Mouse (Mus musculus) pancreas, adult 10 weeks (tissue): ENCODE data around the gene H2-DMa. TPM values are rescaled to one million over a fixed set of nuclear protein-coding genes. Genes with fewer than 3 reads are reported as not detected.

ENCODE experiments used
- polyA plus RNA-seq: library from polyadenylated mRNA; stranded (reverse); fragments of 350-450 nt; fragmentation: Illumina TruSeq; extraction: RNeasy Lipid Tissue Mini Kit (QIAGEN cat#74804); gene quantifications from one replicate; pipeline ENCODE4 v1.2.3, GENCODE M21; 2015; ENCODE audit warnings: low read depth, low replicate concordance; ENCODE audit not compliant: insufficient read depth

H2-DMa gene
- 2.6 TPM for polyA plus RNA-seq

DNA sequence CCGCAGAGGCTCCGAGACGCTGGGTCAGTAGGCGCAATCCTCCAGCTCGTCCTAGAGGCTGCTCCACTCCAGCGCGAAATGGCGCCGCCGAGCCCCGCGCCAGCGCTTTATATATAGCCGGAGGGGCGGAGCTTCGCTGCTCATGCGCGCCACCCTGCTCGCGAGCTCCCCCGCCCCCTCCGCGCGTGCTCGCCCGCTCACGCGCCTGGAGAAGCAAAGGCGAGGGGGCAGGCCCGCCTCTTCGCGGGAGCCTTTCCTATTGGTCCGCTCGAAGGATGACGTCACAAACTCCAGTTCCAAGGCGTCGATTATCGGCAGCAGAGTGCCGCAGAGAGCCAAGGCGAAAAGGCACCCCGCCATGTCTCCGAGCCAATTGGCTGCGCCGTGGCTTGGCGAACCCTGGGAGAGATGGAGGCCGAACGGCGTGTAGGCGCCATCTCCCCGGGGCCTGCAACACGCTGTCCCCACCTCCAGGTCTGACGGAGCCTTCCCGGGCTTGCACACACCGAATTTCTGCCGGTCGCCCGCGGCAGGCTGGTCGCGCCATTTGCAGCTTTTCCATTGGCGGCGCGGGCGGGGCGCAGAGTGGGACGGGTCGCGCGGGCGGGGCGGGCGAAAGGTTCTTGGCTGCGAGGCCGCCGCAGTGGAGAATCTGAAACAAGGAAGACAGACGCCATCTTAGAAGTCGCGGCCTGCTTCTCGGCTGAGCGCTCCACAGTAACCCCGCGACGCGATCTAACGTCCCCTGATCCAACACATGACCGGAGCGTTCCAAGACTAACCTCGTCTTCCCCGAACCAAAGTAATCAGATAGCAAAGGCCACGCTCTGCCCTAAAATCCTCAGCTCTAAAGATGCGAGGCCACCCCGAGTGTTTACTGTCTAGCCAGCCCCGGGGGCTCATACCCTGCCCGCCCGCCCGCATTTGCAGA is at the start of gene H2-DMa:
H2-DMa (plus strand) TSS at position 293 of the 931 bp plus-strand sequence.

DNA sequence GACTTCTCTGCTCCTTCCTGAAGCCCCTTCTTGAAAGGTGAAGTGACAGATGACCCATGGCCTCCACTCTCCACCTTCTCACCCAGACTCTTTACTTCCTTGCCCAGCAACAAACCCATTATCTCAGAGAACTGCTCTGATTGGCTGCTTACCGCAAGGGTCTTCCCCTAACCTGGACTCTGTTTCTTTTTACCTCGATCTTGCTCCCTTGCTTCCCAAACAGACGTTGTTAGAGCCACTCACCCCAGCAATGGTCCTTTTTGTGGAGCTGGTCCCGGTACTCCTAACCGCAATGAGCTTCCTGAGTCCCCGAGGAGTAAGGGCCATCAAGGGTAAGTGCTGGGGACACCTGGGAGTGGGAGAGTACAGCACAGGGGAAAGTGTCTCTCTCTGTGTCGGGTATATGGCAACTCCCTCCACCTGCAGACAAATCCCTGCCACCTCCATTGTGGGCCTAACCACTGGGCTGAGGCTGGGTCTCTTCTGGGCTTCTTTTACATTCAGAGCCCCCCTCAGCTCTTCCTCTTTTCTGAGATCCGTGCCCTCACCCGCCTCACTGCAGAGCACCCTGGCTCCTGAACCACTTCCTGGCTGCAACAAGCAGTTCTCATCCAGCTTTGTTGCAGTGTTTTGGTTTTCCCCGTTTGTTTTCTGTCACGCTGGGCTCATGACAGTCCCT is 27.0 kb upstream of the H2-DMa start, which contains the start of gene H2-Oa:
H2-Oa (plus strand) TSS at position 144 of the 679 bp plus-strand sequence.

DNA sequence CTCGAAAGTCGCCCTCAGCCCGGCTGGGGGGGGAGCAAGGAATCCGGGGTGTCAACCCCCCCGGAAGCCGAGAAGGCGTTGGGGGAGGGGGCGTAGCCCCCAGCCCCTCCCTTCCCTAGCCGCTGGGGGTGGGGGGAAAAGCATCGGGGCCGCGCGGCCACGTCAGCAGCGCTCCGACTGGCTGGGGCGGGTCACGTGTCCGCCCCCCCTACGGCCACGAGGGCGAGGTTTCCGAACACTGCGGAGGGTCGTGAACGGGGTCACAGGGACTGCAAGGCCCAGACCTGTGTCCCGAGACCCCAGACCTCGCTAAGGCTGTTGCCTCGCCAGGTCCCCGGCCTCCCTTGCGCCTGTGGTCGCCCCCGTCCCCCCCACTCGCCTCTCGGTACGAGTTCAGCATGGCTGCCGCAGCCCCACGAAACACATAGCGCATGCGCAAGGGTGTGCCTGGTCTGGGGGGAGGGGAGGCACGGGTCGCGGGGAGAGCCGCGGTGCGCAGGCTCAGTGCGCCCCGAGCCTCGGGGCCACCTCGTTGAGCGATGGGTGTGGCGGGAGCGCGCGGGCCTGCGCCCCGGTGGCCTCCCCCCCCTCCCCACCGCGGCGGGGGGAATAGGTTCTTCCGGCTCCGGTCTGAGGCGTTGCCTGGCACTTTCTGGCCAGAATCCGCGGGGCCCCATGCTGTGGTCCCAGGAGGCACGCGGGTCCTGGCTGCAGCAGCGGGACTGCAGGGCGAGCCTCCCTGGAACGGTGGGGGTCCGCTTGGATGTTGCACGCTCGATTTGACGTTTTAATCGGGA is 3.0 kb downstream of the H2-DMa start, which contains the start of gene Brd2:
Brd2 (minus strand) TSS at position 447 of the 797 bp plus-strand sequence.

DNA sequence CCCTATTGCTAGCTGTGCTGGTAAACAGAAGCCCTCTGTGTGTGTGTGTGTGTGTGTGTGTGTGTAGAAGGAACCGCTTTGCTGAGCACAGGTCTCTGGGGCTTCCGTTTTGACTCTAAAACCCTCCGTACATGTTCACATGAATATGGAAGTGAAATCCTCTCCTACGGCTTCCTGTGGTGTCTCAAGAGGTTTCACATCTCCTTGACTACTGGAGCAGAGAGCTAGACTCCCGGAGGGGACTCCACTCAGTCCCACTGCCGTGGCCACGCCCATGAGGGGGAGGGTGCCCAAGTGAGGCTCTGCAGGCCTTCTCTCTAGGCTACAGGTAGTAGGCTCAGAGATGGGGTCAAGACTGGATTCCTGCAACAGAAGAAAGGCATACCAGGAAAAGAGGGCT is 23.7 kb downstream of the H2-DMa start, which contains the start of gene H2-DMb2:
H2-DMb2 (plus strand) TSS at position 275 of the 400 bp plus-strand sequence.

DNA sequence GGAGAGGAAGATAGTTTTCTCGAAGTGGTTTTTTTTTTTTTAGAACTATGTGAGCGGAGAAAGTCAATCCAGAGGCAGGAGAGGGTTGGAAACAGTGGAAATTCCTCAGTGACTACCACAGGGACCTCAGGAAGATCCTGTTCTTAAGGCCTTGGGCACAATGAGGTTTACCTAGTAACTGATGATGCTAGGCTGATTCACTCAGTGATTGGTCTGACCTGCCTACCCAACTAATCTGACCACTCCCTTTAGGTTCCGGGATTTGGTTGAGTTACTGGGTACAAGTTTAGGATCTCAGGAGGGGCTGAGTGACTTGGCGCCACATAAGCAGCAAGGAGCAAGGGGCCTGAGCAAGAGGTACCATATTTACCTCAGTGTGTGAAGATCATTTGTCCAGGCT is 33.6 kb downstream of the H2-DMa start, which contains the start of gene H2-DMb1:
H2-DMb1 (plus strand) TSS at position 150 of the 400 bp plus-strand sequence.

DNA sequence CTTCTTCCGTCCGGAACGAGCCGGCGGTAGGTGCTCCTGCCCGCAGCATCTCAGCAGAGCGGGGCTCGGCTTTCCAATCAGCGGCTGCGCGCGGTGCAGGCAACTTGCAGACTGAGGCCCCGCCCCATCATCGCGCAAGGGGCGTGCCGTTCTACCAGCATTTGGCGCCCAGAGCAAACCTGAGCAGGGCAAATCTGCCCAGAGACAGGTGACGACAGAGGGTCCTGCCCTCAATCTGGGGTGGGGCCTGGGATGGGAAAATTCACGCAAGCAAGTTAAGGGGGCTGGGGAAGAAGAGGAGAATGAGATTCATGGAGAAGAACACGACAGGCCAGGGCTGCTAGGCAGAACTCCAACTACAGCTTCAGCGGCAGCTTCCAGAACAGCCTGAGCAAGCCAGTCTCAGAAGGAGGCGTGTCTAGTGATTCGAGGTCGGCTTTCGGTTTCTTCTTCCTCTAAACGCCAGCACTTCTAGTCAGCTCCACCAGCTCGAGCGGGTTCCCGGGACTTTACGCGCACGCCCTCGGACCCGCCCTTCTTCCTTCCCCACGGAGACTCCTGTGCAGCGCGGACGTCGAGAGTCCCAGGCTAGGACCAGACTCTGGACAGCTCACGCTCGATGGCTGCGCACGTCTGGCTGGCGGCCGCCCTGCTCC is 68.0 kb downstream of the H2-DMa start, which contains the start of the genes Tap1 and Psmb9:
Tap1 (plus strand) TSS at position 293 of the 656 bp plus-strand sequence.
Psmb9 (minus strand) TSS at position 504 of the 656 bp plus-strand sequence.

Other genes starting within 250 kb of the H2-DMa start
- gene Gm7029, start 245.7 kb upstream of the H2-DMa start, polyA plus RNA-seq: not detected
- 0.59 TPM for gene Kifc1, start 228.9 kb upstream of the H2-DMa start, polyA plus RNA-seq
- not detected for gene Platr17, start 214.4 kb upstream of the H2-DMa start, polyA plus RNA-seq
- gene Daxx, start 210.1 kb upstream of the H2-DMa start, polyA plus RNA-seq: 9.3 TPM
- 40.4 TPM for gene Tapbp, start 203.6 kb upstream of the H2-DMa start, polyA plus RNA-seq
- gene Zbtb22, start 203.6 kb upstream of the H2-DMa start, polyA plus RNA-seq: 4.3 TPM
- 33.8 TPM for gene Rgl2, start 190.0 kb upstream of the H2-DMa start, polyA plus RNA-seq
- 33.2 TPM for gene Pfdn6, start 179.2 kb upstream of the H2-DMa start, polyA plus RNA-seq
- 3.8 TPM for gene Wdr46, start 178.9 kb upstream of the H2-DMa start, polyA plus RNA-seq
- 2.8 TPM for gene B3galt4, start 168.1 kb upstream of the H2-DMa start, polyA plus RNA-seq
- 12.3 TPM for gene Vps52, start 163.7 kb upstream of the H2-DMa start, polyA plus RNA-seq
- gene Rps18, start 163.5 kb upstream of the H2-DMa start, polyA plus RNA-seq: 762 TPM
- gene H2-K1, start 119.2 kb upstream of the H2-DMa start, polyA plus RNA-seq: 424 TPM
- 14.0 TPM for gene Ring1, start 94.9 kb upstream of the H2-DMa start, polyA plus RNA-seq
- 55.1 TPM for gene H2-Ke6, start 91.5 kb upstream of the H2-DMa start, polyA plus RNA-seq
- gene Slc39a7, start 87.9 kb upstream of the H2-DMa start, polyA plus RNA-seq: 42.1 TPM
- gene Rxrb, start 87.7 kb upstream of the H2-DMa start, polyA plus RNA-seq: 19.4 TPM
- gene Col11a2, start 80.1 kb upstream of the H2-DMa start, polyA plus RNA-seq: 1.9 TPM
- not detected for gene H2-Oa, start 27.2 kb upstream of the H2-DMa start, polyA plus RNA-seq
- gene Brd2, start 3.1 kb downstream of the H2-DMa start, polyA plus RNA-seq: 51.9 TPM
- gene H2-DMb2, start 23.8 kb downstream of the H2-DMa start, polyA plus RNA-seq: 1.9 TPM
- gene H2-DMb1, start 33.5 kb downstream of the H2-DMa start, polyA plus RNA-seq: 7.8 TPM
- gene Tap1, start 68.0 kb downstream of the H2-DMa start, polyA plus RNA-seq: 6.3 TPM
- gene Psmb9, start 68.2 kb downstream of the H2-DMa start, polyA plus RNA-seq: 9.2 TPM
- gene Psmb8, start 78.2 kb downstream of the H2-DMa start, polyA plus RNA-seq: 13.8 TPM
- 9.1 TPM for gene Tap2, start 84.0 kb downstream of the H2-DMa start, polyA plus RNA-seq
- gene H2-Ob, start 119.4 kb downstream of the H2-DMa start, polyA plus RNA-seq: 2.1 TPM
- gene H2-Ab1, start 138.1 kb downstream of the H2-DMa start, polyA plus RNA-seq: 44.7 TPM
- 56.9 TPM for gene H2-Aa, start 168.3 kb downstream of the H2-DMa start, polyA plus RNA-seq
- 37.0 TPM for gene H2-Eb1, start 186.3 kb downstream of the H2-DMa start, polyA plus RNA-seq
- gene H2-Eb2, start 206.1 kb downstream of the H2-DMa start, polyA plus RNA-seq: not detected
- not detected for gene Btnl2, start 235.3 kb downstream of the H2-DMa start, polyA plus RNA-seq